8 mouse cellular contexts compared by ENCODE assay signal in genomic region chr5:115509790-115510689, GRCm38 (mm10). TPM values are rescaled to one million over a fixed set of nuclear protein-coding genes. Genes with fewer than 3 reads are reported as not detected.
DNase-seq lines count a peak whose midpoint lies in the region; ATAC-seq lines count a peak whose summit lies in the region.

No protein-coding gene starts in this region.

- ATAC-seq in heart, embryonic 11.5 days (replicated peaks; ENCODE audit: insufficient number of reproducible peaks, low FRiP score, low TSS enrichment) = no peak
- no peak for ATAC-seq in hindbrain, embryonic 12.5 days (ENCODE audit: low FRiP score)

- peaks cover 37% of the 10 kb centered on the region for H3K4me1 ChIP-seq in heart, embryonic 11.5 days (ENCODE audit: control insufficient read depth, insufficient read depth, low read length)
- peaks cover 45% of the 10 kb centered on the region for H3K4me1 ChIP-seq in hindbrain, embryonic 12.5 days
- peaks cover 49% of the 10 kb centered on the region for H3K4me1 ChIP-seq in midbrain, embryonic 10.5 days

- H3K4me3 ChIP-seq in heart, embryonic 11.5 days (ENCODE audit: low read depth, low read length) = no peak overlapping the region
- no peak overlapping the region for H3K4me3 ChIP-seq in hindbrain, embryonic 12.5 days
- H3K4me3 ChIP-seq in midbrain, embryonic 10.5 days = peak overlapping the region; percentile 92; the same call in 1 of the 2 replicates

- no peaks in the 10 kb centered on the region for H3K9me3 ChIP-seq in heart, embryonic 11.5 days (replicated peaks; ENCODE audit: control insufficient read depth, low read length)
- H3K9me3 ChIP-seq in hindbrain, embryonic 12.5 days (replicated peaks) = no peaks in the 10 kb centered on the region
- no peaks in the 10 kb centered on the region for H3K9me3 ChIP-seq in midbrain, embryonic 10.5 days (replicated peaks)

- DNase-seq in heart, adult 9 months (ENCODE audit: low spot score in 2 of 2) = no peak
- DNase-seq in brain, adult 2 months (ENCODE audit: low read depth, low spot score) = peak; percentile 73
- DNase-seq in midbrain, embryonic 10.5 days (ENCODE audit: low spot score) = no peak
- no peak for DNase-seq in layer of hippocampus, adult 9-11 months
- no peak for DNase-seq in testis, postnatal 14 days (ENCODE audit: low spot score)
- DNase-seq in cerebellum, adult 18-20 months = no peak

- no peaks in the 10 kb centered on the region for H3K27me3 ChIP-seq in heart, embryonic 11.5 days (ENCODE audit: control insufficient read depth, insufficient read depth, low read length)
- no peaks in the 10 kb centered on the region for H3K27me3 ChIP-seq in hindbrain, embryonic 12.5 days
- peaks cover 4% of the 10 kb centered on the region; the same call in 1 of the 2 replicates for H3K27me3 ChIP-seq in midbrain, embryonic 10.5 days (ENCODE audit: low read depth, poor library complexity, severe bottlenecking)

- WGBS in heart, embryonic 11.5 days (ENCODE audit: insufficient replicate concordance) = 70% methylated on average over 15 of the region's 15 CpGs
- WGBS in hindbrain, embryonic 12.5 days = 58% methylated on average over 15 of the region's 15 CpGs
- WGBS in midbrain, embryonic 10.5 days = 69% methylated on average over 15 of the region's 15 CpGs

- H3K27ac ChIP-seq in heart, embryonic 11.5 days (ENCODE audit: low read depth, low read length) = peak overlapping the region; percentile 66; the same call in 1 of the 2 replicates
- H3K27ac ChIP-seq in hindbrain, embryonic 12.5 days = peak overlapping the region; percentile 49; the same call in 1 of the 2 replicates
- peak overlapping the region; percentile 59; the same call in 1 of the 2 replicates for H3K27ac ChIP-seq in midbrain, embryonic 10.5 days (replicated peaks)

- peak overlapping the region; percentile 96 for H3K4me2 ChIP-seq in heart, embryonic 11.5 days
- H3K4me2 ChIP-seq in hindbrain, embryonic 12.5 days (replicated peaks) = peak overlapping the region; percentile 87

- H3K9ac ChIP-seq in heart, embryonic 11.5 days (ENCODE audit: low read depth, low read length) = peak overlapping the region; percentile 65; the same call in 1 of the 2 replicates
- no peak overlapping the region; the same call in 1 of the 2 replicates for H3K9ac ChIP-seq in hindbrain, embryonic 12.5 days

- no peaks in the 10 kb centered on the region for H3K36me3 ChIP-seq in heart, embryonic 11.5 days (ENCODE audit: control insufficient read depth, insufficient read depth, low read length)
- no peaks in the 10 kb centered on the region for H3K36me3 ChIP-seq in hindbrain, embryonic 12.5 days
- H3K36me3 ChIP-seq in midbrain, embryonic 10.5 days = peaks cover 5% of the 10 kb centered on the region

RNA-seq across cellular contexts. Expression of gene Pxn, which starts 3.6 kb away (rescaled TPM):
- polyA plus RNA-seq in heart, embryonic 11.5 days (2014; fragmentation: Nextera tagmentation; extraction: Ambion mirVana) = 11.7 and 14.4 TPM in 2 replicates
- polyA plus RNA-seq in hindbrain, embryonic 12.5 days (2016; fragmentation: Nextera tagmentation; extraction: Ambion mirVana) = 34.0 and 39.2 TPM in 2 replicates
- polyA plus RNA-seq in midbrain, embryonic 10.5 days (2016; fragmentation: Nextera tagmentation; extraction: Ambion mirVana) = 27.9 and 28.9 TPM in 2 replicates

RNA-seq across cellular contexts. Expression of gene Sirt4, which starts 25.5 kb away (rescaled TPM):
- 15.8 and 19.2 TPM in 2 replicates for polyA plus RNA-seq in heart, embryonic 11.5 days (2014; fragmentation: Nextera tagmentation; extraction: Ambion mirVana)
- polyA plus RNA-seq in hindbrain, embryonic 12.5 days (2016; fragmentation: Nextera tagmentation; extraction: Ambion mirVana) = 23.1 and 24.7 TPM in 2 replicates
- polyA plus RNA-seq in midbrain, embryonic 10.5 days (2016; fragmentation: Nextera tagmentation; extraction: Ambion mirVana) = 15.2 and 17.0 TPM in 2 replicates

RNA-seq across cellular contexts. Expression of gene Pla2g1b, which starts 44.0 kb away (rescaled TPM):
- polyA plus RNA-seq in heart, embryonic 11.5 days (2014; fragmentation: Nextera tagmentation; extraction: Ambion mirVana) = 1.0 and 1.2 TPM in 2 replicates
- not detected in 2 replicates for polyA plus RNA-seq in hindbrain, embryonic 12.5 days (2016; fragmentation: Nextera tagmentation; extraction: Ambion mirVana)
- polyA plus RNA-seq in midbrain, embryonic 10.5 days (2016; fragmentation: Nextera tagmentation; extraction: Ambion mirVana) = 0.41 and 0.62 TPM in 2 replicates

RNA-seq across cellular contexts. Expression of gene Rplp0, which starts 49.2 kb away (rescaled TPM):
- 1,182 and 1,275 TPM in 2 replicates for polyA plus RNA-seq in heart, embryonic 11.5 days (2014; fragmentation: Nextera tagmentation; extraction: Ambion mirVana)
- polyA plus RNA-seq in hindbrain, embryonic 12.5 days (2016; fragmentation: Nextera tagmentation; extraction: Ambion mirVana) = 819 and 900 TPM in 2 replicates
- polyA plus RNA-seq in midbrain, embryonic 10.5 days (2016; fragmentation: Nextera tagmentation; extraction: Ambion mirVana) = 1,126 and 1,338 TPM in 2 replicates

RNA-seq across cellular contexts. Expression of gene Gcn1l1, which starts 55.0 kb away (rescaled TPM):
- 29.7 and 33.5 TPM in 2 replicates for polyA plus RNA-seq in heart, embryonic 11.5 days (2014; fragmentation: Nextera tagmentation; extraction: Ambion mirVana)
- polyA plus RNA-seq in hindbrain, embryonic 12.5 days (2016; fragmentation: Nextera tagmentation; extraction: Ambion mirVana) = 57.6 and 62.5 TPM in 2 replicates
- 52.5 and 61.2 TPM in 2 replicates for polyA plus RNA-seq in midbrain, embryonic 10.5 days (2016; fragmentation: Nextera tagmentation; extraction: Ambion mirVana)
